ENCODE assay signal across 20 mouse cellular contexts in genomic region chr4:140640668-140641067, GRCm38 (mm10). TPM values are rescaled to one million over a fixed set of nuclear protein-coding genes. Genes with fewer than 3 reads are reported as not detected.
DNase-seq lines count a peak whose midpoint lies in the region; ATAC-seq and TF ChIP-seq lines count a peak whose summit lies in the region.
"Had no signal": no experiment of that assay in that cellular context is flagged by ENCODE, and none has a peak within 500 bp of the region (broad histone marks: within the 10 kb centered on the region; RNA-seq: fewer than 3 reads in every experiment).

No protein-coding gene starts in this region.

- H3K27ac ChIP-seq in hindbrain, embryonic 16.5 days (ENCODE audit: low read depth, low read length): 0 out of 2 replicates have a peak overlapping the region, but pooled peaks have one; percentile 14
- H3K27ac ChIP-seq in hindbrain, embryonic 11.5 days (ENCODE audit: low read depth, low read length): no peak overlapping the region
- peak overlapping the region; percentile 65 for H3K27ac ChIP-seq in left cerebral cortex, adult 2 months
- H3K27ac ChIP-seq: heart, embryonic 10.5 days; limb, embryonic 15.5 days; liver, embryonic 14.5 days; neural tube, embryonic 13.5 days had no signal

- DNase-seq in cerebellum, adult 9-10 months: peak; percentile 48
- DNase-seq in cerebellum, adult 8-10 months: no peak
- no peak for DNase-seq in hindbrain, embryonic 11.5 days (ENCODE audit: low spot score)
- DNase-seq in left cerebral cortex, adult 2 months (ENCODE audit: extremely low spot score in 1 of 2, low spot score in 2 of 2): no peak
- no peak for DNase-seq in left cerebral cortex, adult 8-10 months (ENCODE audit: low spot score in 2 of 2)
- peak; percentile 91 for DNase-seq in ZHBTc4 (ENCODE audit: low read depth, low spot score)
- DNase-seq: adrenal gland, postnatal 10 days; gastrocnemius, postnatal 10 days; heart, postnatal 4 days; kidney, adult 18-20 months; lung, embryonic 14.5 days; thymus, postnatal 14 days had no signal

- H3K4me1 ChIP-seq in hindbrain, embryonic 16.5 days (ENCODE audit: control insufficient read depth, insufficient read depth, low read depth, low read length): peaks cover 26% of the 10 kb centered on the region
- H3K4me1 ChIP-seq in hindbrain, embryonic 11.5 days (replicated peaks; ENCODE audit: control insufficient read depth, insufficient read depth, low read length): peaks cover 6% of the 10 kb centered on the region; the same call in 1 of the 2 replicates

- H3K4me3 ChIP-seq in hindbrain, embryonic 16.5 days (ENCODE audit: low read length): no peak overlapping the region
- no peak overlapping the region for H3K4me3 ChIP-seq in hindbrain, embryonic 11.5 days (ENCODE audit: low read depth, low read length)
- no peak overlapping the region for H3K4me3 ChIP-seq in left cerebral cortex, adult 2 months
- H3K4me3 ChIP-seq: embryonic facial prominence, embryonic 10.5 days; heart, embryonic 10.5 days; limb, embryonic 15.5 days; midbrain, embryonic 13.5 days; neural tube, embryonic 13.5 days had no signal

- TF ChIP-seq CTCF in left cerebral cortex, adult 2 months (IDR thresholded peaks at IDR 0.05): no peak

- no peak for ATAC-seq in hindbrain, embryonic 16.5 days
- ATAC-seq in hindbrain, embryonic 11.5 days (ENCODE audit: low FRiP score): no peak
- ATAC-seq: CD4-positive, CD25-positive, alpha-beta regulatory T cell, adult 4 months; midbrain, embryonic 13.5 days had no signal

- no peaks in the 10 kb centered on the region for H3K36me3 ChIP-seq in hindbrain, embryonic 16.5 days (ENCODE audit: control insufficient read depth, insufficient read depth, low read length)
- no peaks in the 10 kb centered on the region for H3K36me3 ChIP-seq in hindbrain, embryonic 11.5 days (ENCODE audit: control insufficient read depth, insufficient read depth, low read length)
- H3K36me3 ChIP-seq: limb, embryonic 15.5 days had no signal

- WGBS in hindbrain, embryonic 16.5 days: 88% methylated on average over 9 of the region's 9 CpGs
- WGBS in hindbrain, embryonic 11.5 days: 90% methylated on average over 9 of the region's 9 CpGs

- H3K9ac ChIP-seq in hindbrain, embryonic 16.5 days (ENCODE audit: low read depth, low read length): no peak overlapping the region
- no peak overlapping the region for H3K9ac ChIP-seq in hindbrain, embryonic 11.5 days (ENCODE audit: low read depth, low read length)
- H3K9ac ChIP-seq: limb, embryonic 15.5 days; liver, embryonic 14.5 days; lung, embryonic 14.5 days; midbrain, embryonic 13.5 days; neural tube, embryonic 13.5 days had no signal

- H3K4me2 ChIP-seq in hindbrain, embryonic 16.5 days (ENCODE audit: low read length): no peak overlapping the region
- H3K4me2 ChIP-seq in hindbrain, embryonic 11.5 days (replicated peaks; ENCODE audit: low read depth, low read length): no peak overlapping the region
- H3K4me2 ChIP-seq: limb, embryonic 15.5 days; lung, embryonic 14.5 days; midbrain, embryonic 13.5 days; neural tube, embryonic 13.5 days had no signal

- no peaks in the 10 kb centered on the region for H3K9me3 ChIP-seq in hindbrain, embryonic 16.5 days (ENCODE audit: control insufficient read depth, low read length)
- no peaks in the 10 kb centered on the region for H3K9me3 ChIP-seq in hindbrain, embryonic 11.5 days (ENCODE audit: control insufficient read depth, low read length)
- H3K9me3 ChIP-seq: limb, embryonic 15.5 days had no signal

- no peaks in the 10 kb centered on the region for H3K27me3 ChIP-seq in hindbrain, embryonic 16.5 days (replicated peaks; ENCODE audit: control insufficient read depth, insufficient read depth, low read length)
- no peaks in the 10 kb centered on the region for H3K27me3 ChIP-seq in hindbrain, embryonic 11.5 days (ENCODE audit: control insufficient read depth, insufficient read depth, low read length)
- H3K27me3 ChIP-seq: limb, embryonic 15.5 days; midbrain, embryonic 13.5 days; neural tube, embryonic 13.5 days had no signal

- intact Hi-C loops in left cerebral cortex, adult 2 months (cut with DNase I): no loop called here

RNA-seq across cellular contexts. Expression of gene Arhgef10l, which starts 25.1 kb away (rescaled TPM):
- 20.7 and 24.5 TPM in 2 replicates for polyA plus RNA-seq in hindbrain, embryonic 16.5 days (2015; fragmentation: Nextera tagmentation; extraction: Ambion mirVana)
- polyA plus RNA-seq in hindbrain, embryonic 11.5 days (2014; fragmentation: Nextera tagmentation; extraction: Ambion mirVana): 13.8 and 14.5 TPM in 2 replicates
- total RNA-seq in left cerebral cortex, adult 2 months (2021): 10 to 100 TPM; 63.2 to 71.5 TPM
- total RNA-seq in left cerebral cortex, adult 8-10 months (2022): 10 to 100 TPM; 68.0 to 98.1 (median 77.8) TPM

RNA-seq across cellular contexts. Expression of gene Rcc2, which starts 59.7 kb away (rescaled TPM):
- 7.7 and 9.5 TPM in 2 replicates for polyA plus RNA-seq in hindbrain, embryonic 16.5 days (2015; fragmentation: Nextera tagmentation; extraction: Ambion mirVana)
- polyA plus RNA-seq in hindbrain, embryonic 11.5 days (2014; fragmentation: Nextera tagmentation; extraction: Ambion mirVana): 44.3 and 59.6 TPM in 2 replicates
- 10 to 100 TPM; 87.4 to 91.7 TPM for total RNA-seq in left cerebral cortex, adult 2 months (2021)
- total RNA-seq in left cerebral cortex, adult 8-10 months (2022): 10 to 100 TPM; 82.4 to 85.0 (median 84.4) TPM

Comparison
In these comparisons a context has a peak if more than half of its experiments do, and no peak if none do; other contexts are left out.
1. DNase-seq: peak in cerebellum, adult 9-10 months (single experiment) and ZHBTc4 (single experiment); none in cerebellum, adult 8-10 months (single experiment), hindbrain, embryonic 11.5 days (single experiment), left cerebral cortex, adult 2 months (0 of 2) and left cerebral cortex, adult 8-10 months (0 of 2).